Mouse (Mus musculus): ENCODE results near the gene Zbtb16. TPM values are rescaled to one million over a fixed set of nuclear protein-coding genes. Genes with fewer than 3 reads are reported as not detected.

The Zbtb16 gene
- total RNA-seq, 2 experiments from 2014 or later, result 24.7 to 60.1 TPM

DNA sequence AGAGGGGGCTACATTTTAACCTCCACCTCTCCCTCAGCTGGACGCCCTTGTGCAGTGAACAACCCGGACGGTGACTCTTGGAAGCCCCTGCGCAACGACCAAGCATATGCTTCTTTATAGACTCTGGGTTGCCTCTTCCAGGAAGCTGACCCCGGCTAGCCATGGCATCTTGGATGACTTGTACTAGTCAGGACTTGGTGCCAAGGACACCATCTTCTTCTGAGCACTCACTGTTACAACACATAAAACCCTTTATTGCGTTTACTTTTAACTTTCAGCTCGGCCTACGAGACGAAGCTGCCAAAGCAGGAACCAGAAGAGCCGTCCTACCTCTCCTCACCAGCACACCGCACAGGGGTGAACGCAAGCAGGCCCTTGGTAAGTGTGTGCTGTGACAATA is 165.9 kb downstream of the Zbtb16 start:
- no peak for DNase-seq

DNA sequence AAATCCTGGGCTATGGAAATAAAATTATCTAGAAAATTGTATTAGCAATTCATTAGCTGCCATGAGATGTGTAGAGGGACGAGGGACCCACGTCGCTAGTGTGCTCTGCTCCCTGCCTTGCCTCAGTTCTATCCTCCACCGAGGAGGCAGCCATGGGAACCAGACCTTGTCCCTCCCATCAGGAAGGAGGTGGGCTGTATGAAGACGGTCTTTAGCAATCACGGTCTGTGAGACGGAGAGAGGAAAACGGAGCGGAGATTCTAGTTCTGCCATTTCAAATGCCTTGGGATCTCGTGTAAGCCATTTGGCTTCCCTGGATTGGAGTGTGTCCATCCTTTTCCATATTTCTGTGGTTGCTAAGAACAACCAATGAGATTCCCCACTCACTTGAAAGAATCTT is 166.3 kb downstream of the Zbtb16 start:
- no peak for DNase-seq

GRCm38 (mm10) chr9:48666702-48667101 is 169.3 kb downstream of the Zbtb16 start:
- no peak for DNase-seq

- DNase-seq, result no peak
Measured at GRCm38 (mm10) chr9:48663052-48663433, 173.0 kb downstream of the Zbtb16 start.

GRCm38 (mm10) chr9:48662361-48663051 is 173.5 kb downstream of the Zbtb16 start:
- DNase-seq, result no peak

GRCm38 (mm10) chr9:48661225-48662023 is 174.6 kb downstream of the Zbtb16 start:
- DNase-seq, result no peak

DNA sequence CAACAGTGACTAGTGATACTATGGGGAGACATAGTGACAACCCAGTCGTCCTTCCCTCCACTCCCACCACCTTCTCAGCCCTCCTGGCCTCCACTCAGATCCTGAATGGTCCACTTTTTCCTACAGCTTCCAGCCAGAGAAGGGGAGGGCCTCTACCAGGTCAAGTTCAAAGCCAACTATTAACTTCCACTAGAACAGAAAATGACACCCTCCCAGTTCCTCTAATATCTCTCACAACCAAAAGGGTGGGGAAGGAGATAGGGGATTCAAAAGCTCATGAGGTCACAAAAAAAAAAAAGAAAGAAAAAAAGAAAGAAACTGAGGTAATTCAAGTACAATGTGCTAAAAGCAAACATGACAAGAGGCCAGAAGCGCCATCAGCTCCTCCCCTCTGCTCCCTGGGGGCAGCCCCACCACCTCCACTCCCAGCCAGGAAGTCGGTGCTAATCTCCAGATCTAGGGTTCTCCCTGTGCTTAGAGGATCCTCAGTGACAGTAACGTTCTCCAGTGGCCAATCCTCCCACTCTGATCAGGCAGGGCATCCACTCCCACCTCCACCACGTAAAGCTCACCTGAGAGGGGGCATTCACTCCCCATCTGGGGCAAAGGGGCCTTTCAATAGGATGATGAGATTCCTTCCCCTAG is 180.4 kb downstream of the Zbtb16 start:
- DNase-seq, result no peak

- no peak for DNase-seq
Measured at GRCm38 (mm10) chr9:48654730-48655129, 181.3 kb downstream of the Zbtb16 start.

GRCm38 (mm10) chr9:48653399-48654070 is 182.5 kb downstream of the Zbtb16 start:
- no peak for DNase-seq

DNA sequence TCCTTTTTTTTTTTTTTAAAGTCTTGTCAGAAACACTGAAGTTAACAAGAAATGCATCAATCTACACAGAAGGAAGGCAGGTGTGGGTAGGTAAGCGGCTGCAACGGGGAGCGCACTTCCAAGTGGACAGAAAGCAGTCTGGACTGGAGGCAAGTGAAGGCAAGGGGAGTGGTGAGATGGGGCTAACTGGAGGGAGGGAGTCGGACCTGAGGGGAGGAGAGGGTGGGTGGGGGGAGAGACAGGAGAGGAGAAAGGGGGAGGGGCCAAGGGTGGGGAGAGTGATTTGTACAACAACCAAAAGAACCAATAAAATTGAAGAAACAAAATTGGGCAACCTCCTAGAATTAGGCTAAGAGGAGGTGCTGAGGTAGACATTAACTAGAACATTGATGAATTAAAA is 184.0 kb downstream of the Zbtb16 start:
- no peak for DNase-seq

DNA sequence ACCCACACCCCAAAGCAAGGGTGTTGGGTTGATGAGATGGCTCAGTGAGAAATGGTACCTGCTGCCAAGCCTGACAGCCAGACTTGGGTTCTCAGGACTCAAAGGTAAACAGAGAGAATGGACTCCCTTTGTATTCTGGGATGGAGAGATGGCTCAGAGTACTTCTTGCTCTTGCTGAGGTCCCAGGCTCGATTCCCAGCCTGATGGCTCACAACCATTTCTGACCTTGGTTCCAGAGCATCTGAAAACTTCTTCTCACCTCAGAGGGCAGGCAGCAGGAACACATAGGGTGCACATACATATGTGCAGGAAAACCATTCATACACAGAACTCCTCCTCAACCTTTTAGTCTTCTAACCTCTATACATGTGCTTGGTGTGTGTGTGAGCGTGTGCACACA is 185.2 kb downstream of the Zbtb16 start:
- DNase-seq, result no peak

GRCm38 (mm10) chr9:48649851-48650685 is 186.0 kb downstream of the Zbtb16 start:
- no peak for DNase-seq

DNA sequence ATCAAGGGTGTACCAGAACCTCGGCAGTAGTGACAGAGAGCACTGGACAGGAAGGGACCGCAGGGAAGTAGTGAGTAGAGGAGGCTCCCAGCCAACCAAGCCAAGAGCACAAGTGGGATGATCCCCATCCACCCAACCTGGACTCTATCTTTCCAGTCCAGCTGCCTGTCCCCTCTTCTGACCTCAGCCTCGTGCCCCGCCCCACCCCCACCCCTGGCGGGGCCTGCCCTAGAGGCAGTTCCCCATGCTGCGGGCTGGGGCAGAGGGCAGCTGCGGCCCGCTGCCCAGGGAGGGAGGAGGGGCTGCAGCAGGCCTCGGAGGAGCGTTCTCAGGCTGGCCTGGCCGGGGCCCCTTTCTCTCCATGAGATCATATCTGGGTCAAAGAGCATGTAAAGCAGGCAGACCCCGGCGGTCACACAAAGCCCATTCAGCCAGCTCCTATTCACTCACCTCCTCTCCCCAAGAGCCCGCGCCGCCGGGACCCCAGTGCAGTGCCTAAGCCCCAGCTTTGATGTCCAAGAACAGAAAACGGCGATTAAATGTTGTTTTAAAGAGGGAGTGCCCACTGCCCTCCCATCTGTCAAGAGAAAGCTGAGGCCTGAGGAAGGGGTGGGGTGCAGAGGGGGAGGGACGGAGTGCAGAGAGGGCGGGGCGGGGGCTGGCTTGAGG is 186.8 kb downstream of the Zbtb16 start:
- DNase-seq, result peak; percentile 57

DNA sequence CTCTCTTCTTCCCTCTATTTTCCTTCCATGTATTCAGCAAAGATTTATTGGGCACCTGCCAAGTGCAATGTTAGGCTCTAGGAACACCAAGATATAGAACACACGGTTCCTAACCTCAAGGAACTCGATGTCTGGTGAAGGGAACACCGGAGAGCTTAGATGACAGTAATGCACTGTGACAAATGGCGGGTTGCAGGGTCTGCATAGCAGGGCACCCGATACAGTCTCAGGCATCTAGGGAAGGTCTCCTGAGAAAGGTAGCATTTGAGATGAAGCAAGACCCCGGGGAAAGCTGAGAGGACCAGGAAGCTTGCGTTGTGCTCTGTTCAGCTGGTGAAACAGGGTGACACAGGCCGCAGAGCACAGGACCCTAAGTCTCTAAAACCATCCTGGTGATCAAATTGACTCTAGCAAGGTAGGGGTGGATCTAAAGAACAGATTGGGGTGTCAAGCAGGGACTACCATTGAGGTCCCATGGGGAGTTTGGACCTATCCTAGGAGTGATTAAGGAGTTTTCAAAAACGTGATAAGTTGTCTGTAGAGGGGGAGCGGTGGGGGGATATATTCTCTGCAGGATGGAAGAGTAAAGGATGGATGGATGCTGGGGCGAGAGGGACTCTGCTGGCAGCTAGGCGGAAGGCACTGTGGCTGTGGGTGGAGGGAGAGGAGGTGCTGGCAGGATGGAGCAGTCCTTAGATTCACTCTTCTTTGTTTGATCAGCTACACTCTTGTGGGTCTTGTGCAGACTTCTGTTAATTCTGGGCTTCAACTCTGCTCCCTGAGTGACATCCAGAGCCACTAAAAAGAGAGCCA is 187.5 kb downstream of the Zbtb16 start:
- DNase-seq, result no peak

DNA sequence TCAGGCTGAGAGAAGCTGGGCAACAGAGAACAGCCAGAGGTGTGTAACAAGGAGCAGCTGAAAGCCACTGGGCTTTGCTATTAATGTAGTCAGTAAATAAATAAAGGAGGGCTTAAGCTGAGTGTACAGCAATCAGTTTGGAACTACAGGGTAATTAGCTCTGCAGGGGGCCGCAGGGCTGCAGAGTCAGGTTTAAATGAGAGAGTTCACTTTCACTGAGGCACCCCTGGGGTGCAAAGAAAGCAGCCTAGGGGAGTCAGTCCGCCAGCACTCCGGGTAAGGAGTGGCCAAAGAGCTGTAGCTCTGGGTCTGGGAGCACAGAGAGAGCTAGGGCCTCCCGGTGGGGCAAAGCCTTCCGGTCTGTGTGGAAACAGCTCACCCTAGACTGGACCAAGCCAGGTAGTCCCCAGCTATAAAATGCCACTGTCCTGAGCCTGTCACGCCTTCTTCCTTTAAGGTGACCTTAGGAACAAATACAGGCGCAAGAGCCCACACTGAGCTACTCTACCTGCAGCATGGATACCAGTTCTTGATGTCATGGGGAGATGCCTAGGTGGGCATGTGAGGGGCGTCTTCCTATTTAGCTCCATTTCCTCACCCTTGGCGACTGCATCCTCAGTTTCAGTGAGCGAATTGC is 188.3 kb downstream of the Zbtb16 start:
- DNase-seq, result no peak

- no peak for DNase-seq
Measured at GRCm38 (mm10) chr9:48646781-48647647, 189.0 kb downstream of the Zbtb16 start.

- DNase-seq, result peak; percentile 56
Measured at GRCm38 (mm10) chr9:48646251-48646650, 189.8 kb downstream of the Zbtb16 start.

- no peak for DNase-seq
Measured at GRCm38 (mm10) chr9:48645648-48646126, 190.3 kb downstream of the Zbtb16 start.
